Mouse (Mus musculus) heart, adult 18-20 months (tissue): ENCODE data around the gene Cd300lb. TPM values are rescaled to one million over a fixed set of nuclear protein-coding genes. Genes with fewer than 3 reads are reported as not detected.

ENCODE experiments used
- DNase-seq, 2 experiments: peaks; one replicate each; pipeline ENCODE4 v3.0.0; 2021 to 2022; ENCODE audit warnings: mixed read lengths in 1 of 2
- total RNA-seq, 2 experiments: library from RNA; stranded (reverse); gene quantifications; 2 replicates each; pipeline ENCODE4 v1.2.3; 2021

Gene Cd300lb
- total RNA-seq, 2 experiments from 2014 or later: 0.23 to 0.40 TPM

GRCm38 (mm10) chr11:114883251-114883789, 50.9 kb downstream of the Cd300lb start:
- DNase-seq: no peak

DNA sequence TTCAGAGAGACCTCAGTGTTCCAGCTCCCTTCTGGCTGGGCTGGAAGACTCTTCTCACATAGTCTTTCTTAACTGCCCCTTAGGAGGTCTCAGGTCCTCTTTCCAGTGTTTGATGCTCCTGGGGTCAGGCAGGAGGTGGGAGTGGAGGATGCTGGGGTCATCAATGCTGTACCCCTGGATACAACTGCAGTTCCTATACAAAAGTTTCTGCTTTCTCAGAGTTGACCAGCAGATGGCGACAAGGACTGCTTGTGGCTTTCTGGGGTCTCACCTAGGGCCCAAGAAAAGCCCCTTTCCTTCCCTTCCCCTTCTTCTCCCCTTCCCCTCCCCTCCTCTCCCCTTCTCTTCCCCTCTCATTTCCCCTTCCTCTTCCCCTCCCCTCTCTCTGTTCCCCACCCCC, 53.6 kb downstream of the Cd300lb start:
- DNase-seq: peak in 1 of 2 experiments; percentile 79

DNA sequence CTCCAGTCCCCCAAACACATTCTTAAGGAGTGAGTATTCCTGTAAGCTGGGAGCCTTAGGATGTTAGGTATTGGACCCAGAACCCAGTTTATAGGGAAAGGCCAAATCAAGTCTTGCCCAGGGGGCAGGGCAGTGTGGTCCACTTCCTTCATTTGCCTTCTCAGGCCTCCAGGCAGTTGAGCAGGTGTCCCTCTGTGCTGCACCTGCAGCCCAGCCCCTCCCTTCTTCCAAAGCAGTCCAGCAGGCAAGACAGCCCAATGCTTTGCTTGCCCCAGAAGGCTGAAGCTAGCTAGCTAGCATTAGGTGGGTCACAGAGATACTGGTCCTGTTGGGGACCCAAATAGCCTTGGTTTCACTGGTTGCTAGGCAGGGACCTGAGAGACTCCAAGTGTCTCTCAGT, 54.0 kb downstream of the Cd300lb start:
- no peak for DNase-seq

DNA sequence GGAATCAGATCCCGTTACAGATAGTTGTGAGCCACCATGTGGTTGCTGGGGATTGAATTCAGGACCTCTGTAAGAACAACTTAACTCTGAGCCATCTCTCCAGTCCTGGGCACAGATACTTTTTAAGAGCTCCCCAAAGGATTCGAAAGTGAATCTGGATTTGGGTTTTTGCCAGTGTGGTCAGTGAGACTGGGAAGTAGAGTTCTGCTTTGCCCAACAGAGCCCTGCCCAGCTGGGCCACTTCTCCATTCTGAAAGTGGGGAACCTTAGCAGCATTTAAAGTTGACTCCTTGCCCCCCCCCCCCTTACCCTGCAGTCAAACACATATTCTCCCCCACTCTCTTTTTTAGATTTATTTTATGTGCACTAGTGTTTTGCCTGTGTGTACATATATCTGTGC, 54.5 kb downstream of the Cd300lb start:
- peak; percentile 49 to 76 for DNase-seq

DNA sequence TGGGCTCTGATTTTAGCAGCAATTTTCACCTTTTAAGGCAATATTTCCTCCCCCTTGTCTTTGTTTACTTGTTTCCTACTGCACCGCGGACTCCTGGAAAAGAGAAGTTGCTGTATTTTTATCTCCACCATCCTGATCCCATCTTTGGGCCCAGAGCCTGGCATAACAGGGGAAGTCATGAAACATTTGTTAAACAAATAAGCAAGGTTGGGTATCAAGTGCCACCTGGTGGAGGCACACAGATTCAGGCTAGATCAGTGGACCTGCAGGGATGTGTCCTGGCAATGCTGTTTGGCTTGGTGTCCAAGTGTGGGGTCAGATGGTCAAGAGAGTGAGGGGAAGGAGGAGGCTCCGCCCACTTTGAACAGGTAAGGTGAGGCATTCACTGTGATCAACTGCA, 57.0 kb downstream of the Cd300lb start:
- peak; percentile 57 to 68 for DNase-seq

GRCm38 (mm10) chr11:114876621-114877020, 57.6 kb downstream of the Cd300lb start:
- no peak for DNase-seq

DNA sequence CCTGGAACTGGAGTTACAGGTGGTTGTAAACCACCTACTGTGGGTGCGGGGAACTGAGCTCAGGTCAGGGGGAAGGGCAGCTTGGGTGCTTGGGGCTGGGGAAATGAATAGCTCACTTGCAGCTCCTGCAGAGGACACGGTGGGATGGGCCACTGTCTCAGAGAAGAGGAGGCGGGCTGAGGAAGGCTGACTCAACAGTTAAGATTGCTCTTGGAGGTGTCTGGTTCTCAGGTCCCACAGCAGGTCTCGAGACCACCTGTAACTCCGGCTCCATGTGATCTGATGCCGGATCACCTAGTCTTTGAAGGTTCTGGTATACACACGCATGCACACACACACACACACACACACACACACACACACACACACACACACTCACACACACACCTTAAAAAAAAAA, 58.0 kb downstream of the Cd300lb start:
- DNase-seq: no peak

GRCm38 (mm10) chr11:114875301-114875801, 58.8 kb downstream of the Cd300lb start:
- DNase-seq: no peak

GRCm38 (mm10) chr11:114874226-114875145, 59.7 kb downstream of the Cd300lb start:
- no peak for DNase-seq

GRCm38 (mm10) chr11:114873022-114873817, 61.0 kb downstream of the Cd300lb start:
- DNase-seq: no peak

Other genes starting within 250 kb of the Cd300lb start
- gene Dnaic2, start 207.0 kb downstream of the Cd300lb start, total RNA-seq: under 1 TPM in 1 of 2 experiments, not detected in 1; 0.46 TPM
- 1 to 10 TPM in 1 of 2 experiments, under 1 TPM in 1; 0.42 to 1.3 TPM for gene Kif19a, start 169.0 kb downstream of the Cd300lb start, total RNA-seq
- gene Btbd17, start 138.4 kb downstream of the Cd300lb start, total RNA-seq: not detected
- gene Gpr142, start 135.5 kb downstream of the Cd300lb start, total RNA-seq: not detected
- 1 to 10 TPM; 5.1 to 7.5 TPM for gene Gprc5c, start 83.2 kb downstream of the Cd300lb start, total RNA-seq
- under 1 TPM; 0.62 to 0.98 TPM for gene Cd300a, start 44.3 kb downstream of the Cd300lb start, total RNA-seq
- not detected for gene Cd300c, start 34.8 kb upstream of the Cd300lb start, total RNA-seq
- 1 to 10 TPM in 1 of 2 experiments, under 1 TPM in 1; 0.95 to 1.7 TPM for gene Cd300ld, start 55.5 kb upstream of the Cd300lb start, total RNA-seq
- gene Cd300c2, start 67.5 kb upstream of the Cd300lb start, total RNA-seq: 1 to 10 TPM; 1.4 TPM
- not detected for gene Cd300ld2, start 81.8 kb upstream of the Cd300lb start, total RNA-seq
- under 1 TPM in 1 of 2 experiments, not detected in 1; 0.80 TPM for gene Cd300ld4, start 92.6 kb upstream of the Cd300lb start, total RNA-seq
- gene Cd300ld5, start 103.4 kb upstream of the Cd300lb start, total RNA-seq: 1 to 10 TPM; 4.8 to 5.6 TPM
- gene Cd300ld3, start 114.0 kb upstream of the Cd300lb start, total RNA-seq: 10 to 100 TPM; 11.4 TPM
- gene Cd300e, start 127.8 kb upstream of the Cd300lb start, total RNA-seq: under 1 TPM; 0.25 to 0.39 TPM
- 1 to 10 TPM in 1 of 2 experiments, under 1 TPM in 1; 0.50 to 1.2 TPM for gene Rab37, start 157.0 kb upstream of the Cd300lb start, total RNA-seq
- under 1 TPM in 1 of 2 experiments, not detected in 1; 0.36 TPM for gene Cd300lf, start 199.6 kb upstream of the Cd300lb start, total RNA-seq
- gene Slc9a3r1, start 229.0 kb upstream of the Cd300lb start, total RNA-seq: 1 to 10 TPM; 7.7 to 9.1 TPM